Mouse (Mus musculus): ENCODE measurements at regions not wholly inside any gene's neighbourhood (a gene's known extent, or its start where the extent isn't known, plus 50 kb on each side); places are given as distances from the start of the nearest gene placed in this dataset.

- ATAC-seq (ENCODE audit: insufficient number of reproducible peaks, insufficient read depth, low FRiP score, low TSS enrichment, low read depth): no peak
- Histone ChIP-seq H3K36me3 (no peaks in the 10 kb centered on the region), H3K9ac (replicated peaks) (no peak overlapping the region), H3K4me3 (replicated peaks) (no peak overlapping the region), H3K9me3 (no peaks in the 10 kb centered on the region), H3K4me1 (replicated peaks) (no peaks in the 10 kb centered on the region), H3K27ac (no peak overlapping the region), H3K4me2 (no peak overlapping the region), H3K27me3 (no peaks in the 10 kb centered on the region)
- WGBS: 13% methylated on average over 4 of the region's 4 CpGs
Measured at GRCm38 (mm10) chr9:30299844-30300243, 127.1 kb upstream of the Snx19 start.

GRCm38 (mm10) chr9:30308281-30308680 is 118.6 kb upstream of the Snx19 start:
- no peak overlapping the region for H3K4me3 ChIP-seq (replicated peaks)
- H3K36me3 ChIP-seq: no peaks in the 10 kb centered on the region
- H3K27me3 ChIP-seq: no peaks in the 10 kb centered on the region
- H3K4me2 ChIP-seq: no peak overlapping the region
- WGBS: 33% methylated on average over 2 of the region's 2 CpGs
- ATAC-seq (ENCODE audit: insufficient number of reproducible peaks, insufficient read depth, low FRiP score, low TSS enrichment, low read depth): no peak
- H3K9me3 ChIP-seq: no peaks in the 10 kb centered on the region
- no peak overlapping the region for H3K27ac ChIP-seq
- H3K9ac ChIP-seq (replicated peaks): no peak overlapping the region
- no peaks in the 10 kb centered on the region for H3K4me1 ChIP-seq (replicated peaks)

- WGBS: 90% methylated on average over 1 of the region's 1 CpGs
- Histone ChIP-seq H3K27me3 (no peaks in the 10 kb centered on the region), H3K4me3 (replicated peaks) (no peak overlapping the region), H3K9me3 (no peaks in the 10 kb centered on the region), H3K4me1 (replicated peaks) (peaks cover 7% of the 10 kb centered on the region; the same call in 1 of the 2 replicates), H3K9ac (replicated peaks) (no peak overlapping the region), H3K36me3 (no peaks in the 10 kb centered on the region), H3K4me2 (no peak overlapping the region), H3K27ac (no peak overlapping the region)
- ATAC-seq (ENCODE audit: insufficient number of reproducible peaks, insufficient read depth, low FRiP score, low TSS enrichment, low read depth): no peak
Measured at GRCm38 (mm10) chr9:30313360-30313759, 113.5 kb upstream of the Snx19 start.

GRCm38 (mm10) chr9:30314355-30315171 is 112.3 kb upstream of the Snx19 start:
- H3K36me3 ChIP-seq: no peaks in the 10 kb centered on the region
- H3K9me3 ChIP-seq: no peaks in the 10 kb centered on the region
- peak; percentile 76; the same call in 1 of the 2 replicates for ATAC-seq (ENCODE audit: insufficient number of reproducible peaks, insufficient read depth, low FRiP score, low TSS enrichment, low read depth)
- H3K9ac ChIP-seq (replicated peaks): no peak overlapping the region
- peaks cover 7% of the 10 kb centered on the region; the same call in 1 of the 2 replicates for H3K4me1 ChIP-seq (replicated peaks)
- no peak overlapping the region for H3K4me3 ChIP-seq (replicated peaks)
- no peaks in the 10 kb centered on the region for H3K27me3 ChIP-seq
- 68% methylated on average over 15 of the region's 15 CpGs for WGBS
- no peak overlapping the region for H3K4me2 ChIP-seq
- no peak overlapping the region for H3K27ac ChIP-seq

GRCm38 (mm10) chr9:30315172-30315644 is 111.7 kb upstream of the Snx19 start:
- WGBS: 49% methylated on average over 6 of the region's 6 CpGs
- H3K36me3 ChIP-seq: no peaks in the 10 kb centered on the region
- H3K4me2 ChIP-seq: no peak overlapping the region
- no peak overlapping the region for H3K9ac ChIP-seq (replicated peaks)
- no peak overlapping the region for H3K27ac ChIP-seq
- H3K27me3 ChIP-seq: no peaks in the 10 kb centered on the region
- no peak overlapping the region for H3K4me3 ChIP-seq (replicated peaks)
- no peaks in the 10 kb centered on the region for H3K9me3 ChIP-seq
- H3K4me1 ChIP-seq (replicated peaks): peaks cover 7% of the 10 kb centered on the region; the same call in 1 of the 2 replicates
- ATAC-seq (ENCODE audit: insufficient number of reproducible peaks, insufficient read depth, low FRiP score, low TSS enrichment, low read depth): no peak

GRCm38 (mm10) chr9:30344866-30345265 is 82.0 kb upstream of the Snx19 start:
- Histone ChIP-seq H3K9me3 (no peaks in the 10 kb centered on the region), H3K36me3 (no peaks in the 10 kb centered on the region), H3K27ac (no peak overlapping the region), H3K4me2 (no peak overlapping the region), H3K27me3 (no peaks in the 10 kb centered on the region), H3K9ac (replicated peaks) (no peak overlapping the region), H3K4me1 (replicated peaks) (no peaks in the 10 kb centered on the region), H3K4me3 (replicated peaks) (no peak overlapping the region)
- ATAC-seq (ENCODE audit: insufficient number of reproducible peaks, insufficient read depth, low FRiP score, low TSS enrichment, low read depth): no peak
- 79% methylated on average over 2 of the region's 2 CpGs for WGBS

GRCm38 (mm10) chr9:30353965-30354364 is 72.9 kb upstream of the Snx19 start:
- Histone ChIP-seq H3K27ac (no peak overlapping the region), H3K27me3 (no peaks in the 10 kb centered on the region), H3K36me3 (no peaks in the 10 kb centered on the region), H3K4me2 (no peak overlapping the region), H3K9ac (replicated peaks) (no peak overlapping the region), H3K4me3 (replicated peaks) (no peak overlapping the region), H3K9me3 (peaks cover 4% of the 10 kb centered on the region; the same call in 1 of the 2 replicates), H3K4me1 (replicated peaks) (no peaks in the 10 kb centered on the region)
- ATAC-seq (ENCODE audit: insufficient number of reproducible peaks, insufficient read depth, low FRiP score, low TSS enrichment, low read depth): no peak
- 25% methylated on average over 4 of the region's 4 CpGs for WGBS

GRCm38 (mm10) chr9:30355642-30356041 is 71.3 kb upstream of the Snx19 start:
- H3K9ac ChIP-seq (replicated peaks): no peak overlapping the region
- no peak for ATAC-seq (ENCODE audit: insufficient number of reproducible peaks, insufficient read depth, low FRiP score, low TSS enrichment, low read depth)
- H3K4me3 ChIP-seq (replicated peaks): no peak overlapping the region
- no peaks in the 10 kb centered on the region for H3K27me3 ChIP-seq
- no peak overlapping the region for H3K4me2 ChIP-seq
- H3K4me1 ChIP-seq (replicated peaks): no peaks in the 10 kb centered on the region
- H3K9me3 ChIP-seq: peaks cover 4% of the 10 kb centered on the region; the same call in 1 of the 2 replicates
- no peaks in the 10 kb centered on the region for H3K36me3 ChIP-seq
- WGBS: 87% methylated on average over 2 of the region's 2 CpGs
- H3K27ac ChIP-seq: no peak overlapping the region

- no peak overlapping the region for H3K4me2 ChIP-seq
- no peak overlapping the region for H3K4me3 ChIP-seq (replicated peaks)
- H3K27me3 ChIP-seq: no peaks in the 10 kb centered on the region
- no peak overlapping the region for H3K27ac ChIP-seq
- no peak for ATAC-seq (ENCODE audit: insufficient number of reproducible peaks, insufficient read depth, low FRiP score, low TSS enrichment, low read depth)
- no peaks in the 10 kb centered on the region for H3K36me3 ChIP-seq
- 58% methylated on average over 11 of the region's 11 CpGs for WGBS
- H3K4me1 ChIP-seq (replicated peaks): no peaks in the 10 kb centered on the region; the same call in 1 of the 2 replicates
- no peaks in the 10 kb centered on the region for H3K9me3 ChIP-seq
- no peak overlapping the region for H3K9ac ChIP-seq (replicated peaks)
Measured at GRCm38 (mm10) chr9:30369554-30370440, 57.1 kb upstream of the Snx19 start.

GRCm38 (mm10) chr9:30370789-30371188 is 56.1 kb upstream of the Snx19 start:
- WGBS: 91% methylated on average over 2 of the region's 2 CpGs
- ATAC-seq (ENCODE audit: insufficient number of reproducible peaks, insufficient read depth, low FRiP score, low TSS enrichment, low read depth): no peak

GRCm38 (mm10) chr9:30376908-30377307 is 50.0 kb upstream of the Snx19 start:
- Histone ChIP-seq H3K4me3 (replicated peaks) (no peak overlapping the region), H3K9ac (replicated peaks) (no peak overlapping the region), H3K9me3 (no peaks in the 10 kb centered on the region), H3K27me3 (no peaks in the 10 kb centered on the region), H3K27ac (no peak overlapping the region), H3K4me2 (no peak overlapping the region), H3K4me1 (replicated peaks) (peaks cover 3% of the 10 kb centered on the region; the same call in 1 of the 2 replicates), H3K36me3 (no peaks in the 10 kb centered on the region)
- 74% methylated on average over 3 of the region's 3 CpGs for WGBS
- no peak for ATAC-seq (ENCODE audit: insufficient number of reproducible peaks, insufficient read depth, low FRiP score, low TSS enrichment, low read depth)

More at GRCm38 (mm10) chr9:30370789-30371188, 56.1 kb upstream of the Snx19 start:
- Histone ChIP-seq H3K27ac (no peak overlapping the region), H3K4me1 (replicated peaks) (no peaks in the 10 kb centered on the region; the same call in 1 of the 2 replicates), H3K4me2 (no peak overlapping the region), H3K4me3 (replicated peaks) (no peak overlapping the region), H3K9ac (replicated peaks) (no peak overlapping the region), H3K27me3 (no peaks in the 10 kb centered on the region), H3K9me3 (no peaks in the 10 kb centered on the region), H3K36me3 (no peaks in the 10 kb centered on the region)
